Mouse (Mus musculus): ENCODE results near the gene Gnai2.

- TF ChIP-seq POLR2A (IDR thresholded peaks at IDR 0.05; ENCODE audit: low read depth, low read length) (no peak), CTCF (IDR thresholded peaks at IDR 0.05; ENCODE audit: borderline replicate concordance, insufficient read depth, low read length) (no peak)
Observed at GRCm38 (mm10) chr9:107679501-107679900, 44.3 kb upstream of the Gnai2 start, which contains the start of gene Gnat1.

Measured in embryonic fibroblast, embryonic 13.5 days (primary cell).